Mouse (Mus musculus): ENCODE measurements around the gene Ifnlr1.

- no peak for TF ChIP-seq CTCF (IDR thresholded peaks at IDR 0.05; ENCODE audit: borderline replicate concordance, insufficient read depth, low read length)
- no peak for TF ChIP-seq POLR2A (IDR thresholded peaks at IDR 0.05; ENCODE audit: low read depth, low read length)
These were observed 27.6 kb upstream of the Ifnlr1 start for GRCm38 (mm10) chr4:135658484-135658883.
